In genomic region chr19:59697628-59698027, GRCm38 (mm10) we compare ENCODE assay signal across 9 mouse cellular contexts.
DNase-seq lines count a peak whose midpoint lies in the region; ATAC-seq and TF ChIP-seq lines count a peak whose summit lies in the region.
"Had no signal": no experiment of that assay in that cellular context is flagged by ENCODE, and none has a peak within 500 bp of the region (broad histone marks: within the 10 kb centered on the region; RNA-seq: fewer than 3 reads in every experiment).

No protein-coding gene starts in this region.

- WGBS in embryonic facial prominence, embryonic 14.5 days, result 55% methylated on average over 5 of the region's 5 CpGs
- 13% methylated on average over 5 of the region's 5 CpGs for WGBS in forebrain, postnatal 0 days
- 16% methylated on average over 5 of the region's 5 CpGs for WGBS in midbrain, embryonic 14.5 days

- 0 out of 2 replicates have a peak, but pooled peaks have one; percentile 45 for ATAC-seq in embryonic facial prominence, embryonic 14.5 days (ENCODE audit: low read depth)
- peak; percentile 92 for ATAC-seq in forebrain, postnatal 0 days
- no peak; the same call in 1 of the 2 replicates for ATAC-seq in midbrain, embryonic 14.5 days (ENCODE audit: low FRiP score, low TSS enrichment)

- no peaks in the 10 kb centered on the region for H3K36me3 ChIP-seq in embryonic facial prominence, embryonic 14.5 days (ENCODE audit: control insufficient read depth, insufficient read depth, low read length)
- H3K36me3 ChIP-seq in forebrain, postnatal 0 days (ENCODE audit: insufficient read depth), result no peaks in the 10 kb centered on the region
- H3K36me3 ChIP-seq in midbrain, embryonic 14.5 days (ENCODE audit: control insufficient read depth, insufficient read depth, low read length), result no peaks in the 10 kb centered on the region
- H3K36me3 ChIP-seq: lung, embryonic 15.5 days had no signal

- H3K4me2 ChIP-seq in embryonic facial prominence, embryonic 14.5 days (ENCODE audit: low read depth, low read length), result no peak overlapping the region
- no peak overlapping the region for H3K4me2 ChIP-seq in forebrain, postnatal 0 days (ENCODE audit: low read depth)
- H3K4me2 ChIP-seq in midbrain, embryonic 14.5 days (ENCODE audit: low read length), result no peak overlapping the region
- H3K4me2 ChIP-seq: lung, embryonic 15.5 days had no signal

- peak; percentile 50 for DNase-seq in embryonic facial prominence, embryonic 14.5 days (ENCODE audit: low spot score)
- peak; percentile 67 for DNase-seq in forebrain, postnatal 0 days
- DNase-seq in kidney, postnatal 10 days, result peak; percentile 24
- DNase-seq in midbrain, embryonic 14.5 days, result peak; percentile 74
- DNase-seq in urinary bladder, adult 18-20 months (ENCODE audit: low spot score in 2 of 2), result no peak
- no peak for DNase-seq in thymus, postnatal 36 days
- no peak for DNase-seq in urinary bladder, postnatal 36 days (ENCODE audit: low spot score in 2 of 2)
- DNase-seq in heart, postnatal 4 days, result no peak

- H3K27me3 ChIP-seq in embryonic facial prominence, embryonic 14.5 days (replicated peaks; ENCODE audit: control insufficient read depth, insufficient read depth, low read length), result no peaks in the 10 kb centered on the region
- H3K27me3 ChIP-seq in forebrain, postnatal 0 days (ENCODE audit: insufficient read depth, low read length), result no peaks in the 10 kb centered on the region
- no peaks in the 10 kb centered on the region for H3K27me3 ChIP-seq in midbrain, embryonic 14.5 days (ENCODE audit: control insufficient read depth, insufficient read depth, low read length)
- H3K27me3 ChIP-seq: lung, embryonic 15.5 days had no signal

- H3K9me3 ChIP-seq in embryonic facial prominence, embryonic 14.5 days (ENCODE audit: control insufficient read depth, low read length), result no peaks in the 10 kb centered on the region
- H3K9me3 ChIP-seq in forebrain, postnatal 0 days (ENCODE audit: low read length), result no peaks in the 10 kb centered on the region
- H3K9me3 ChIP-seq in midbrain, embryonic 14.5 days (ENCODE audit: control insufficient read depth, low read length), result no peaks in the 10 kb centered on the region
- H3K9me3 ChIP-seq: lung, embryonic 15.5 days had no signal

- no peaks in the 10 kb centered on the region for H3K4me1 ChIP-seq in embryonic facial prominence, embryonic 14.5 days (ENCODE audit: control insufficient read depth, insufficient read depth, low read length)
- no peaks in the 10 kb centered on the region for H3K4me1 ChIP-seq in forebrain, postnatal 0 days (ENCODE audit: insufficient read depth)
- H3K4me1 ChIP-seq in midbrain, embryonic 14.5 days (ENCODE audit: control insufficient read depth, insufficient read depth, low read length), result no peaks in the 10 kb centered on the region
- H3K4me1 ChIP-seq: lung, embryonic 15.5 days had no signal

- no peak for TF ChIP-seq CTCF in forebrain, postnatal 0 days (IDR thresholded peaks at IDR 0.05; ENCODE audit: low read depth)

- H3K4me3 ChIP-seq in embryonic facial prominence, embryonic 14.5 days (ENCODE audit: low read depth, low read length), result no peak overlapping the region
- H3K4me3 ChIP-seq in forebrain, postnatal 0 days (ENCODE audit: low read depth, low read length), result no peak overlapping the region
- H3K4me3 ChIP-seq in midbrain, embryonic 14.5 days (replicated peaks; ENCODE audit: low read depth, low read length), result no peak overlapping the region
- H3K4me3 ChIP-seq: lung, embryonic 15.5 days had no signal

- H3K27ac ChIP-seq in embryonic facial prominence, embryonic 14.5 days (replicated peaks; ENCODE audit: low read depth, low read length), result no peak overlapping the region
- no peak overlapping the region for H3K27ac ChIP-seq in forebrain, postnatal 0 days (ENCODE audit: low read depth, low read length)
- no peak overlapping the region for H3K27ac ChIP-seq in midbrain, embryonic 14.5 days (replicated peaks; ENCODE audit: low read depth, low read length)
- H3K27ac ChIP-seq: lung, embryonic 15.5 days had no signal

- H3K9ac ChIP-seq in embryonic facial prominence, embryonic 14.5 days (ENCODE audit: low read depth, low read length), result no peak overlapping the region
- H3K9ac ChIP-seq in forebrain, postnatal 0 days, result no peak overlapping the region
- no peak overlapping the region for H3K9ac ChIP-seq in midbrain, embryonic 14.5 days (replicated peaks; ENCODE audit: low read length)
- H3K9ac ChIP-seq: lung, embryonic 15.5 days had no signal

Comparison
In these comparisons a context has a peak if more than half of its experiments do, and no peak if none do; other contexts are left out.
1. DNase-seq: peak in embryonic facial prominence, embryonic 14.5 days (single experiment), forebrain, postnatal 0 days (single experiment), kidney, postnatal 10 days (single experiment) and midbrain, embryonic 14.5 days (single experiment); none in urinary bladder, adult 18-20 months (0 of 2), thymus, postnatal 36 days (0 of 2), urinary bladder, postnatal 36 days (0 of 2) and heart, postnatal 4 days (single experiment).